Mouse (Mus musculus) adrenal gland, adult 2 months (tissue): Measurements from ENCODE around the gene Nup210. TPM values are rescaled to one million over a fixed set of nuclear protein-coding genes. Genes with fewer than 3 reads are reported as not detected.
"Not testable (repeated sequence)": the region's sequence is repeated elsewhere in the genome, so short reads cannot be mapped to it uniquely, and the experiment has no call there.

Experiments used
- DNase-seq: peaks from one replicate; pipeline ENCODE4 v3.0.0; 2021
- polyA plus RNA-seq: library from polyadenylated mRNA; depleted of rRNA; stranded (reverse); fragments of >200 nt; gene quantifications from 2 replicates; pipeline ENCODE4 v1.2.3, GENCODE M21; 2012
- total RNA-seq, 2 experiments: library from RNA; stranded (reverse); gene quantifications; 2 replicates each; pipeline ENCODE4 v1.2.3; 2021

Nup210 gene
- total and polyA plus RNA-seq, 3 experiments, result 4.1 to 6.7 (median 4.5) TPM

GRCm38 (mm10) chr6:91104765-91105399 is 11.7 kb downstream of the Nup210 start:
- no peak for DNase-seq

- not testable (repeated sequence) for DNase-seq
These were observed 13.2 kb downstream of the Nup210 start for GRCm38 (mm10) chr6:91103421-91103820.

GRCm38 (mm10) chr6:91100621-91101020 is 16.0 kb downstream of the Nup210 start:
- no peak for DNase-seq

GRCm38 (mm10) chr6:91097879-91098278 is 18.8 kb downstream of the Nup210 start:
- no peak for DNase-seq

- no peak for DNase-seq
These were observed 21.5 kb downstream of the Nup210 start for GRCm38 (mm10) chr6:91095072-91095601.

- DNase-seq, result no peak
These were observed 24.3 kb downstream of the Nup210 start for GRCm38 (mm10) chr6:91092216-91092899.

GRCm38 (mm10) chr6:91085114-91085892 is 31.3 kb downstream of the Nup210 start:
- DNase-seq, result no peak

GRCm38 (mm10) chr6:91080033-91080432 is 36.6 kb downstream of the Nup210 start:
- no peak for DNase-seq

- DNase-seq, result peak; percentile 86
These were observed 40.4 kb downstream of the Nup210 start for GRCm38 (mm10) chr6:91076249-91076648.

GRCm38 (mm10) chr6:91068511-91068910 is 48.1 kb downstream of the Nup210 start:
- DNase-seq, result no peak

GRCm38 (mm10) chr6:91067048-91067447 is 49.6 kb downstream of the Nup210 start:
- DNase-seq, result no peak

- DNase-seq, result no peak
These were observed 55.3 kb downstream of the Nup210 start for GRCm38 (mm10) chr6:91061296-91061695.

GRCm38 (mm10) chr6:91059711-91060110 is 56.9 kb downstream of the Nup210 start:
- peak; percentile 52 for DNase-seq

GRCm38 (mm10) chr6:91057989-91058388 is 58.6 kb downstream of the Nup210 start:
- DNase-seq, result no peak

GRCm38 (mm10) chr6:91056348-91056747 is 60.3 kb downstream of the Nup210 start:
- no peak for DNase-seq

- DNase-seq, result no peak
These were observed 64.1 kb downstream of the Nup210 start for GRCm38 (mm10) chr6:91052572-91052971.

- DNase-seq, result no peak
These were observed 68.6 kb downstream of the Nup210 start for GRCm38 (mm10) chr6:91048019-91048418.

- no peak for DNase-seq
These were observed 69.2 kb downstream of the Nup210 start for GRCm38 (mm10) chr6:91047434-91047833.

GRCm38 (mm10) chr6:91046184-91046583 is 70.4 kb downstream of the Nup210 start:
- no peak for DNase-seq

- no peak for DNase-seq
These were observed 71.8 kb downstream of the Nup210 start for GRCm38 (mm10) chr6:91044628-91045331.

- DNase-seq, result no peak
These were observed 75.3 kb downstream of the Nup210 start for GRCm38 (mm10) chr6:91041287-91041686.

- no peak for DNase-seq
These were observed 88.4 kb downstream of the Nup210 start for GRCm38 (mm10) chr6:91028256-91028655.
